Mouse (Mus musculus) limb, embryonic 14.5 days (tissue): ENCODE data around the gene Jmjd8. TPM values are rescaled to one million over a fixed set of nuclear protein-coding genes. Genes with fewer than 3 reads are reported as not detected.

Source experiments
- ATAC-seq: fragments of 200-750 bp; cut with Nextera tagmentation; 2 replicates; pipeline ENCODE4 v1.8.0; 2017; ENCODE audit warnings: low read depth, moderate number of reproducible peaks, moderate TSS enrichment; ENCODE audit not compliant: low FRiP score
- DNase-seq: peaks from one replicate; pipeline ENCODE4 v3.0.0-alpha.2; 2015; ENCODE audit warnings: low spot score
- H3K27ac ChIP-seq: fragments of 300-500 bp; sonication (generic); replicated peaks from 2 replicates; pipeline ENCODE4 v1.5.1; 2014; ENCODE audit warnings: low read depth, mild to moderate bottlenecking, low read length, moderate library complexity, mixed read lengths
- H3K27me3 ChIP-seq: fragments of 300-500 bp; sonication (generic); 2 replicates; pipeline ENCODE4 v1.6.1; 2014; ENCODE audit warnings: low read length, mixed read lengths; ENCODE audit not compliant: control insufficient read depth, insufficient read depth
- H3K36me3 ChIP-seq: fragments of 300-500 bp; sonication (generic); 2 replicates; pipeline ENCODE4 v1.6.1; 2014; ENCODE audit warnings: mild to moderate bottlenecking, low read length, moderate library complexity, mixed read lengths; ENCODE audit not compliant: control insufficient read depth, insufficient read depth
- H3K4me1 ChIP-seq: fragments of 300-500 bp; sonication (generic); 2 replicates; pipeline ENCODE4 v1.6.1; 2014; ENCODE audit warnings: antibody characterized with exemption, low read length, mixed read lengths; ENCODE audit not compliant: control insufficient read depth, insufficient read depth
- H3K4me2 ChIP-seq: fragments of 300-500 bp; sonication (generic); replicated peaks from 2 replicates; pipeline ENCODE4 v1.6.1; 2014; ENCODE audit warnings: low read depth, mild to moderate bottlenecking, low read length, moderate library complexity; ENCODE audit not compliant: severe bottlenecking
- H3K4me3 ChIP-seq: fragments of 300-500 bp; sonication (generic); replicated peaks from 2 replicates; pipeline ENCODE4 v1.5.1; 2014; ENCODE audit warnings: low read length
- H3K9ac ChIP-seq: fragments of 300-500 bp; sonication (generic); 2 replicates; pipeline ENCODE4 v1.6.1; 2014; ENCODE audit warnings: mild to moderate bottlenecking, low read depth, low read length, moderate library complexity; ENCODE audit not compliant: severe bottlenecking
- H3K9me3 ChIP-seq: fragments of 300-500 bp; sonication (generic); 2 replicates; pipeline ENCODE4 v1.6.1; 2016; ENCODE audit warnings: low read length; ENCODE audit not compliant: control insufficient read depth
- POLR2A ChIP-seq: fragments of 200-500 bp; IDR thresholded peaks from 2 replicates; pipeline ENCODE4 v1.8.0; 2012; ENCODE audit warnings: inconsistent platforms, mild to moderate bottlenecking, moderate library complexity, borderline replicate concordance; ENCODE audit not compliant: insufficient read depth, insufficient read length; ENCODE audit errors: extremely low read depth
- WGBS: fragments of 180-500 bp; shearing (Covaris S2); extraction: QIAGEN DNeasy Blood & Tissue Kit; methylation state at CpG from one replicate; pipeline ENCODE4 v1.1.7; 2014; 5-methylcytosine and 5-hydroxymethylcytosine counted together
- microRNA-seq: library from miRNA; unstranded; fragments of <30 nt; microRNA quantifications from one replicate; pipeline ENCODE4, GENCODE M21; 2016
- polyA plus RNA-seq, 2 experiments: library from polyadenylated mRNA; depleted of rRNA in 1 of 2; stranded (reverse) in 1 of 2; unstranded in 1 of 2; fragments of >200 nt; fragmentation: Nextera tagmentation in 1 of 2; extraction: Ambion mirVana in 1 of 2; gene quantifications; 2 replicates each; pipeline versions ENCODE4 v1.2.1 to v1.2.3; 2012 to 2014

The Jmjd8 gene
- polyA plus RNA-seq, 2 experiments = 41.5 to 64.4 TPM

DNA sequence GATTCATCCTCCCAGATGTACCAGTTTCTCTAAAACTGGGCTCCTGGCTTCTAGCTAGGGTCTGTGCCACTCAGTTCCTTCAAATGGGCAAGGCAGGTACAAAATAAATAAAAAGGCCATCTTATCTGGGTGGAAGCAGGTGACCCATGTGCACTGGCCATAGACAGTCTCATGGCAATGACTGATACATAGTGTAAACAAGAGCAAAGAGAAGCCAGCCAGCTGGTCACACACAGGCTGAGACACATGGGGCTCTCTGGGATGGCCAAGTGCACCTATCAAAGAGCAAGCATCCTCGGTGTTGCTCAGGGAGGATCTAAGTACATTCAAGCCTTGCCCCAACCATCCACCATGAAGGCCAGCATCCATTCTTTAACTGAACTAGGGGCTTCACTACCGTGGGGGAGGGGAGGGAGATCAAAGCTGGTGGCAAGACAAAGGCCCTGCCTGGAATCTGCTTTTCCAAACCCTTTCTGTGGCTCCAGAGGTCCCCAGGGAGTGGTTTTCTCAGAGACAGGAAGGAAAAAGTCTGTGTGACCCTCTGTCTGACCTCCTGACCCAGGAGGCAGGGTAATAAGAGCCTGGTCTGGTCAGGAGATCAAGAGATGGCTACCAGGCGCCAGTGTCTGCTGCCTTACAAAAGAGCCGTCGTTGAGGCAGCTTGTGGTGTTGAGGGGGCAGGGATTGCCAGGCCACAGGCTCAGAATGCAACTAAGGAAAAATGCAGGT, 52.4 kb downstream of the Jmjd8 start:
- no peak overlapping the region for H3K27ac ChIP-seq
- peaks cover 6% of the 10 kb centered on the region for H3K4me1 ChIP-seq
- H3K9ac ChIP-seq = no peak overlapping the region
- ATAC-seq (no peak), DNase-seq (no peak)
- H3K27me3 ChIP-seq = no peaks in the 10 kb centered on the region
- H3K4me3 ChIP-seq = no peak overlapping the region
- no peak for TF ChIP-seq POLR2A
- no peaks in the 10 kb centered on the region for H3K9me3 ChIP-seq
- peaks cover 63% of the 10 kb centered on the region for H3K36me3 ChIP-seq
- H3K4me2 ChIP-seq = no peak overlapping the region
- 15% methylated on average over 5 of the region's 5 CpGs for WGBS

Small RNA genes lying within 50 kb of the gene (microRNA-seq; reads per million reads assigned to microRNA genes)
- gene Mir3082 (not detected), gene Mir6966 (not detected)

Other genes starting within 250 kb of the Jmjd8 start
- gene Lmf1, start 249.8 kb upstream of the Jmjd8 start, polyA plus RNA-seq (2012; rRNA removed) = 20.3 and 26.3 TPM in 2 replicates
- 26.9 and 28.7 TPM in 2 replicates for gene Lmf1, start 249.8 kb upstream of the Jmjd8 start, polyA plus RNA-seq (2014; fragmentation: Nextera tagmentation; extraction: Ambion mirVana)
- 0.56 and 0.74 TPM in 2 replicates for gene Gng13, start 111.7 kb upstream of the Jmjd8 start, polyA plus RNA-seq (2012; rRNA removed)
- gene Gng13, start 111.7 kb upstream of the Jmjd8 start, polyA plus RNA-seq (2014; fragmentation: Nextera tagmentation; extraction: Ambion mirVana) = 3.5 and 6.1 TPM in 2 replicates
- gene Chtf18, start 101.4 kb upstream of the Jmjd8 start, polyA plus RNA-seq (2012; rRNA removed) = 34.5 and 34.6 TPM in 2 replicates
- gene Chtf18, start 101.4 kb upstream of the Jmjd8 start, polyA plus RNA-seq (2014; fragmentation: Nextera tagmentation; extraction: Ambion mirVana) = 14.7 and 16.1 TPM in 2 replicates
- 48.2 and 71.7 TPM in 2 replicates for gene Rpusd1, start 101.2 kb upstream of the Jmjd8 start, polyA plus RNA-seq (2012; rRNA removed)
- 26.1 and 26.6 TPM in 2 replicates for gene Rpusd1, start 101.2 kb upstream of the Jmjd8 start, polyA plus RNA-seq (2014; fragmentation: Nextera tagmentation; extraction: Ambion mirVana)
- gene Mslnl, start 92.8 kb upstream of the Jmjd8 start, polyA plus RNA-seq (2012; rRNA removed) = 0.10 and 0.13 TPM in 2 replicates
- gene Mslnl, start 92.8 kb upstream of the Jmjd8 start, polyA plus RNA-seq (2014; fragmentation: Nextera tagmentation; extraction: Ambion mirVana) = 0.10 and 0.22 TPM in 2 replicates
- 0.23 and 5.5 TPM in 2 replicates for gene Msln, start 74.5 kb upstream of the Jmjd8 start, polyA plus RNA-seq (2012; rRNA removed)
- gene Msln, start 74.5 kb upstream of the Jmjd8 start, polyA plus RNA-seq (2014; fragmentation: Nextera tagmentation; extraction: Ambion mirVana) = 0.37 and 0.95 TPM in 2 replicates
- gene Narfl, start 55.1 kb upstream of the Jmjd8 start, polyA plus RNA-seq (2012; rRNA removed) = 24.9 and 26.0 TPM in 2 replicates
- gene Narfl, start 55.1 kb upstream of the Jmjd8 start, polyA plus RNA-seq (2014; fragmentation: Nextera tagmentation; extraction: Ambion mirVana) = 24.2 and 26.1 TPM in 2 replicates
- gene Haghl, start 43.2 kb upstream of the Jmjd8 start, polyA plus RNA-seq (2012; rRNA removed) = 113 and 119 TPM in 2 replicates
- 69.3 and 78.0 TPM in 2 replicates for gene Haghl, start 43.2 kb upstream of the Jmjd8 start, polyA plus RNA-seq (2014; fragmentation: Nextera tagmentation; extraction: Ambion mirVana)
- gene Ccdc78, start 42.3 kb upstream of the Jmjd8 start, polyA plus RNA-seq (2012; rRNA removed) = 0.06 and 0.10 TPM in 2 replicates
- not detected in 2 replicates for gene Ccdc78, start 42.3 kb upstream of the Jmjd8 start, polyA plus RNA-seq (2014; fragmentation: Nextera tagmentation; extraction: Ambion mirVana)
- 114 and 117 TPM in 2 replicates for gene Fam173a, start 36.0 kb upstream of the Jmjd8 start, polyA plus RNA-seq (2012; rRNA removed)
- 72.5 and 73.8 TPM in 2 replicates for gene Fam173a, start 36.0 kb upstream of the Jmjd8 start, polyA plus RNA-seq (2014; fragmentation: Nextera tagmentation; extraction: Ambion mirVana)
- not detected in 2 replicates for gene AC134908.4, start 33.2 kb upstream of the Jmjd8 start, polyA plus RNA-seq (2012; rRNA removed)
- 0.30 TPM in 1 of 2 replicates, not detected in the other for gene AC134908.4, start 33.2 kb upstream of the Jmjd8 start, polyA plus RNA-seq (2014; fragmentation: Nextera tagmentation; extraction: Ambion mirVana)
- 83.6 and 119 TPM in 2 replicates for gene Metrn, start 31.7 kb upstream of the Jmjd8 start, polyA plus RNA-seq (2012; rRNA removed)
- gene Metrn, start 31.7 kb upstream of the Jmjd8 start, polyA plus RNA-seq (2014; fragmentation: Nextera tagmentation; extraction: Ambion mirVana) = 10.5 and 12.6 TPM in 2 replicates
- 6.5 and 12.2 TPM in 2 replicates for gene Fbxl16, start 19.8 kb upstream of the Jmjd8 start, polyA plus RNA-seq (2012; rRNA removed)
- 2.0 and 2.5 TPM in 2 replicates for gene Fbxl16, start 19.8 kb upstream of the Jmjd8 start, polyA plus RNA-seq (2014; fragmentation: Nextera tagmentation; extraction: Ambion mirVana)
- gene Wdr24, start 5.2 kb upstream of the Jmjd8 start, polyA plus RNA-seq (2012; rRNA removed) = 45.1 and 56.1 TPM in 2 replicates
- 26.0 and 27.7 TPM in 2 replicates for gene Wdr24, start 5.2 kb upstream of the Jmjd8 start, polyA plus RNA-seq (2014; fragmentation: Nextera tagmentation; extraction: Ambion mirVana)
- gene Stub1, start 4.5 kb downstream of the Jmjd8 start, polyA plus RNA-seq (2012; rRNA removed) = 335 and 338 TPM in 2 replicates
- 349 and 350 TPM in 2 replicates for gene Stub1, start 4.5 kb downstream of the Jmjd8 start, polyA plus RNA-seq (2014; fragmentation: Nextera tagmentation; extraction: Ambion mirVana)
- 11.7 and 12.9 TPM in 2 replicates for gene Rhbdl1, start 8.4 kb downstream of the Jmjd8 start, polyA plus RNA-seq (2012; rRNA removed)
- gene Rhbdl1, start 8.4 kb downstream of the Jmjd8 start, polyA plus RNA-seq (2014; fragmentation: Nextera tagmentation; extraction: Ambion mirVana) = 1.9 and 2.3 TPM in 2 replicates
- gene Gm20683, start 12.9 kb downstream of the Jmjd8 start, polyA plus RNA-seq (2012; rRNA removed) = 13.0 and 19.4 TPM in 2 replicates
- 2.2 and 2.5 TPM in 2 replicates for gene Gm20683, start 12.9 kb downstream of the Jmjd8 start, polyA plus RNA-seq (2014; fragmentation: Nextera tagmentation; extraction: Ambion mirVana)
- gene Rhot2, start 16.0 kb downstream of the Jmjd8 start, polyA plus RNA-seq (2012; rRNA removed) = 101 and 126 TPM in 2 replicates
- 10.6 and 16.9 TPM in 2 replicates for gene Rhot2, start 16.0 kb downstream of the Jmjd8 start, polyA plus RNA-seq (2014; fragmentation: Nextera tagmentation; extraction: Ambion mirVana)
- gene Wdr90, start 32.6 kb downstream of the Jmjd8 start, polyA plus RNA-seq (2012; rRNA removed) = 68.0 and 90.0 TPM in 2 replicates
- 18.1 and 22.1 TPM in 2 replicates for gene Wdr90, start 32.6 kb downstream of the Jmjd8 start, polyA plus RNA-seq (2014; fragmentation: Nextera tagmentation; extraction: Ambion mirVana)
- gene Mcrip2, start 39.9 kb downstream of the Jmjd8 start, polyA plus RNA-seq (2012; rRNA removed) = 12.3 and 13.1 TPM in 2 replicates
- gene Mcrip2, start 39.9 kb downstream of the Jmjd8 start, polyA plus RNA-seq (2014; fragmentation: Nextera tagmentation; extraction: Ambion mirVana) = 13.4 and 20.2 TPM in 2 replicates
- 61.7 and 62.9 TPM in 2 replicates for gene Mettl26, start 46.2 kb downstream of the Jmjd8 start, polyA plus RNA-seq (2012; rRNA removed)
- 51.4 and 52.0 TPM in 2 replicates for gene Mettl26, start 46.2 kb downstream of the Jmjd8 start, polyA plus RNA-seq (2014; fragmentation: Nextera tagmentation; extraction: Ambion mirVana)
- 1.2 and 1.4 TPM in 2 replicates for gene Wfikkn1, start 52.0 kb downstream of the Jmjd8 start, polyA plus RNA-seq (2012; rRNA removed)
- 0.68 and 0.77 TPM in 2 replicates for gene Wfikkn1, start 52.0 kb downstream of the Jmjd8 start, polyA plus RNA-seq (2014; fragmentation: Nextera tagmentation; extraction: Ambion mirVana)
- gene Rab40c, start 90.9 kb downstream of the Jmjd8 start, polyA plus RNA-seq (2012; rRNA removed) = 53.3 and 73.6 TPM in 2 replicates
- gene Rab40c, start 90.9 kb downstream of the Jmjd8 start, polyA plus RNA-seq (2014; fragmentation: Nextera tagmentation; extraction: Ambion mirVana) = 20.8 and 23.2 TPM in 2 replicates
- 95.4 and 141 TPM in 2 replicates for gene Pigq, start 116.1 kb downstream of the Jmjd8 start, polyA plus RNA-seq (2012; rRNA removed)
- gene Pigq, start 116.1 kb downstream of the Jmjd8 start, polyA plus RNA-seq (2014; fragmentation: Nextera tagmentation; extraction: Ambion mirVana) = 48.7 and 48.8 TPM in 2 replicates
- gene Nhlrc4, start 116.1 kb downstream of the Jmjd8 start, polyA plus RNA-seq (2012; rRNA removed) = 0.10 TPM in 2 replicates
- not detected in 2 replicates for gene Nhlrc4, start 116.1 kb downstream of the Jmjd8 start, polyA plus RNA-seq (2014; fragmentation: Nextera tagmentation; extraction: Ambion mirVana)
- gene A930017K11Rik, start 123.7 kb downstream of the Jmjd8 start, polyA plus RNA-seq (2012; rRNA removed) = 0.25 and 0.26 TPM in 2 replicates
- gene A930017K11Rik, start 123.7 kb downstream of the Jmjd8 start, polyA plus RNA-seq (2014; fragmentation: Nextera tagmentation; extraction: Ambion mirVana) = 0.23 and 0.35 TPM in 2 replicates
- gene Capn15, start 156.9 kb downstream of the Jmjd8 start, polyA plus RNA-seq (2012; rRNA removed) = 50.1 and 70.4 TPM in 2 replicates
- 31.0 and 31.2 TPM in 2 replicates for gene Capn15, start 156.9 kb downstream of the Jmjd8 start, polyA plus RNA-seq (2014; fragmentation: Nextera tagmentation; extraction: Ambion mirVana)
- gene Rab11fip3, start 240.7 kb downstream of the Jmjd8 start, polyA plus RNA-seq (2012; rRNA removed) = 39.0 and 47.9 TPM in 2 replicates
- 17.8 and 18.0 TPM in 2 replicates for gene Rab11fip3, start 240.7 kb downstream of the Jmjd8 start, polyA plus RNA-seq (2014; fragmentation: Nextera tagmentation; extraction: Ambion mirVana)